Mouse (Mus musculus) left cerebral cortex, adult 8-10 months (tissue): ENCODE data around the gene Hnrnpd. TPM values are rescaled to one million over a fixed set of nuclear protein-coding genes. Genes with fewer than 3 reads are reported as not detected.

ENCODE experiments used
- DNase-seq, 2 experiments: peaks; one replicate each; pipeline ENCODE4 v3.0.0; 2022; ENCODE audit warnings: low spot score in 2 of 2
- total RNA-seq, 4 experiments: library from RNA; stranded (reverse); gene quantifications; 2 replicates each; pipeline ENCODE4 v1.2.4; 2022

Gene Hnrnpd
- 100 to 1,000 TPM; 182 to 239 (median 222) TPM for total RNA-seq

DNA sequence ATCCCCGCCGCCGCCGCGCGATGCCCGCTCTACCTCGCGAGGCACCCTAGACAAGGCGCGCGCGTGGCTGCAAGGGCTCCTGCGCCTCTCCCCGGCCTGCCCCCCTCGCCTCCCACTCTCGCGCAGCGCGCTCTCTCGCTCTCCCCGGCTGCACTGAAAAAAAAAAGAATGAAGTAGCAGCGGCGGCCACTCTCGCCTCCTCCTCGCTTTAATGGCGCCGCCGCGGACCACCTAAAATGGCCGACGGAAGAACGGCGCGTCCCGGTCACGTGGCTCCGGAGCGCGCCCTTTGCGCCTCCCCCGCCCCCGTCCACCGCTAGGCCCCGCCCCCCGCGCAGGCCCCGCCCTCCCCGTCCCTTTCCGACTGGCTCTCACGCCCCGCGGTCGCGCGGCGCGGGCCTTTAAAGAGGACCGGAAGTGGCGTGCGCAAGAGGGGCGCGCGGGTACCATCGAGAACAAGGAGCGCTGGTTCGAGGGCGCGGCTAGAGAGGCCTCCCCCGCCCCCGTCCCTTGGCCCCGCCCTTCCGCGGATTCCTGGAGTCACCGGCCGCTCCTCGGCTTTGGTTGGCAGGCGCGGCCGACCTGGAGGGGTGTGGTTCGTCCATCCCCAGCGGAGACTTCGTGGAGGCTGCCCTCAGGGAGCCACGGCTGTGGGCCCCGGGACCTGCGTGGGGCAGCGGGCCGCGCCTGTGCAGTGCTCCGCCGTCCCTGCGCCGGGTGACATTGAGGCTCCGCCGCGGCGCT lies at the start of gene Hnrnpd, which contains the start of gene 4930524J08Rik:
Gene Hnrnpd (minus strand): TSS at position 240 of the 744 bp plus-strand sequence.
Gene 4930524J08Rik (plus strand): TSS at position 363 of the 744 bp plus-strand sequence.
- peak; percentile 78 to 95 for DNase-seq

- no peak for DNase-seq
Observed at GRCm38 (mm10) chr5:100024868-100025267, 46.1 kb upstream of the Hnrnpd start.

DNA sequence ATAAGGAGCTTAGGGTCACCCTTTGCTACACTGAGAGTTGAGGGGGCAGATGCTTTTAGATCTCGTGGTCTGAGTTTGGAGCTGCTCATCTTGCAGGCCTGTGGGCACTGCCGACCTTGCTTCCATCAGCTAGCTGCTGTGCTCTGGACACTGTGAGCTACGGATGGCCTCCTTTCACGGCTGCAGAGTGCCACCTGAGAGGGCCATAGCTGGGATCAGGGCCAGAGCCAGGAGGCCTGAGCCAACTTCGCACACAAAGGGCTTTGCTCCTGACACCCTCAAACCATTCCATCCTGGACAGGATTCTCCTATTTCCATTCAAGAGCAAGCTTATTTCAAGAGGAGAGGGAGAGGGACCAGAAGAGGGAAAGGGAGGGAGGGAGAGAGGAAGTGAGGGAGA lies 45.7 kb upstream of the Hnrnpd start:
- DNase-seq, result no peak

DNA sequence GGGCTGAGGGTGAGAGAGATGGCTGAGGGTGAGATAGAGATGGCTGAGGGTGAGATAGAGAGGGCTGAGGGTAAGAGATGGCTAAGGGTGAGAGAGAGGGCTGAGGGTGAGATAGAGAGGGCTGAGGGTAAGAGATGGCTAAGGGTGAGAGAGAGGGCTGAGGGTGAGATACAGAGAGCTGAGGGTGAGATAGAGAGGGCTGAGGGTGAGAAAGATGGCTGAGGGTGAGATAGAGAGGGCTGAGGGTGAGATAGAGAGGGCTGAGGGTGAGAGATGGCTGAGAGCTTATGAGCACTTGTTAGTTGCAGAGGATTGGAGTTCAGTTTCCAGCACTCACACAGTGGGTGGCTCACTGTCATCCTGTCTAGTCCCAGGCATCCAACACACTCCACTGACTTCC lies 41.4 kb upstream of the Hnrnpd start:
- no peak for DNase-seq

DNA sequence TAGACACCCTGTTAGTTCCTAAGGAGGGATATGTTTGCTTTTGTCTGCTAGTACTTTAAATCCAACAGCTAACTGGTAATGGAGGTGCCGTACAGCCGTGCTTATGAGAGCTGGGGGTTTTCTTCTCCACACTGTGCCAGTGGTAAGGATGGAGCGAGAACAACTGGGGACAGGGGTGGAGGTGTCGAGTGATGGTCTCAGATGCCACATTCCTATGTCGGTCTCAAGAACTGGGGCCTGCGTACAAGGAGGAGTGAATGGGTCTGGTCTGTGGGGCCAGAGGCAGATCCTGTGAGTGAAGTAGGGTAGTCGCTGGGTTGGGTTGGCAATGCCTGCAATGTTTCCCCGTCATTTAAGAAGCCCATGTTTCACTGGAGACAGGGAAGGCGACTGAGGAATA lies 33.9 kb upstream of the Hnrnpd start:
- DNase-seq, result no peak

- no peak for DNase-seq
Observed at GRCm38 (mm10) chr5:100008485-100008884, 29.7 kb upstream of the Hnrnpd start.

GRCm38 (mm10) chr5:100007040-100007375 lies 28.3 kb upstream of the Hnrnpd start:
- DNase-seq, result no peak

DNA sequence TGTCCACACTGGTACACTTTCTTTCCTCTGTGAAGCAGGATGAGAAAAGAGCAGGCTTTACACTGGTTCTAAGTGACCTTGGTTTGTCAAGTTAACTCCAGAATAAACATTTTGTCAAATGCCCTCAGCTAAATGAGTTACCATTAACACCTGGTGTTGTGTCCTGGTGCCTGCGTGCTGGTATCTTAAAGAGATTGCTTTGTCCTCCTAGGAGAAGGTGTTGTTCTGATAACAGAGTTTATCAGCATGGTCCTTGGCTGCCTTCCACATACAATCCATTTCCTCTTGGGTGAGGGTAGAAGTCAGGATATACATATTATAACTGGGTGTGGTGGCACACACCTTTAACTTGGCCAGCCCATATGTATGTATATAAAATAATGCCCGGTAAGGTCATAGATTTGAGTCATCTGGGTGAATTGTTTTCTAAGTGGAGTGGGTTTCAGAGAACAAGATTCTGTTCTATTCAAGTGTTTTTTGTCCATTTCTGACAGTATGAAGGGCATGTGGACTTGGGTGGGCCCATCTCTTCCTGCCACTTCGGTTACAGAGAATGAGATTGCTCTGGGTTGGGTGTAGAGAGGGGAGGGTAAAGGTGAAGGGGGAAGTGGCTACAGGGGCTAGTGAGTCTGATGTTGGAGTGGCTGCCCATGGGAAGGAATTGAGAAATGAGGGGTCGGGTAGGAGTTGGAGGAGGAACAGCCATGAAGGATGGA lies 27.7 kb upstream of the Hnrnpd start:
- DNase-seq, result no peak

DNA sequence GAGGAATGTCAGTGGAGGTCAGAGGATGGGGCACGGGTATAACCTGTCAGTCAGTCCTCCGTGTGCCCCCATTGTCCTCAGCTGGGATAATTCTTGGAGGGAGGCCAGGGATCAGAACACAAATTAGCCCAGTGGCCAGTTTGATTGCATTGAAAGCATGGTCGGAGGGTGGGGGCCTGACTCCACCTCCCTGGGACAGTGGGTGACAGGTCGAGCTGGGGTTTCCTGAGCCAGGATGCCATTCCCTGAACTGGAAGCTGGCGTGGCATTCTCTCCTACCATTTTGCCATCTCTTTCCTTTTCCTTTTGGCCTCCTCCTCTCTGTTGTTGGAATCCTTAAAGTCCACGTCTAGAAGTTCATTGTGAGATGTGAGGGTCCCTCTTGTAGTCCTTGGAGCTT lies 27.2 kb upstream of the Hnrnpd start:
- no peak for DNase-seq

GRCm38 (mm10) chr5:100005431-100005830 lies 26.7 kb upstream of the Hnrnpd start:
- DNase-seq, result no peak

DNA sequence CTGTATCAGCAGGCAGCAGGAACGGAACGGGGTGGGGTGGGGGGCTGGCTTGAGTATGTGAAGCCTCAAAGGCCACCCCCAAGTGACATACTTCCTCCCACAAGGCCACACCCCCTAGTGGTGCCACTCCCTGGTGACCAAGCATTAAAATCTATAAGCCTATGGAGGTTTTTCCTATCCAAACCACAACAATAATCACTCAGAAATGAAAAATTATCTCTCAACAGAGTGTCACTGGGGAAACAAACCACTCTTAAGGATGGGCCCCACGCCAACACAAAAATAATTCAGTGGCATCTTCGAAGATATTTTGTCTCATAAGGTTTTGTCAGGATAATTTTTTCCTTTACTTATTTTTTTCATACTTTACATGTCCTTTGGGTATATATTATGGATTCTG lies 25.2 kb upstream of the Hnrnpd start:
- DNase-seq, result no peak

DNA sequence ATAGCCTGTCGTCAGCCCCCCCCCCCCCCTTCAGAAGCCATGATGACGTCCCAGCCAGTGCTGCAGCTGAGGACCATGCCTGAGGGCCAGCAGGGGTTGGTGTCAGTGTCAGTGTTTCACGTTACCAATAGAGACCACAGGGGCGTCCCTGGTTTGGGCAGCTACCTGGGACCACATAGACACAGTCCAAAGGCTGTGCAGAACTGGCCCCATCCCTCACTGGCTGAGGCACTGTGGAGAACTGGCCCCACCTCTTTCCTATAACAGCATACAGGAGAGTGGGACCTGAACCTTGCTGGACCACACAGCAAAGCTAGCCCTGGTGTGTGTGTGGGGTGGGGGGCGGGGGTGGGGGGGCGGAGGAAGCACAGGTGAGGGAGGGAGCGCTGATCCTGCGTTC lies 21.8 kb upstream of the Hnrnpd start:
- DNase-seq, result no peak

GRCm38 (mm10) chr5:100000048-100000447 lies 21.3 kb upstream of the Hnrnpd start:
- no peak for DNase-seq

DNA sequence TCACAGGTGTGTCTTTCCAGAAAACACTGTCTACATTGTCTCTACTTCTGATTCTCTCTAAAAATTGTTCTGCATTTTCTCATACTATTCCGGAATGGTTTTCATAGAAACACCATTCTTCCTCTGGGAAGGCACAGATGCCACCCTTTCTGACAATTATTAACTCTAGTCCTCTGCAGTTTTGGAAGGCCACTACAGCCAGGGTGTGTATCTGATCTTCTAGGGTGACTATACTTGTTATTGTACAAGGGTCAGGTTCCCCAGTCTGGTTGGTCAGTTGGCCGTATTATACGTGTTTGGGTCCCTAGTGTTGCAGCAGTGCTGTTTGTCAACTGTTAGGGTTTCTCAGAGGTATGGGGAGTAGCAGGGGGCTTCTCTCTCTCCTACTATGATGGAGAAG lies 15.9 kb upstream of the Hnrnpd start:
- no peak for DNase-seq

GRCm38 (mm10) chr5:99994166-99994565 lies 15.4 kb upstream of the Hnrnpd start:
- no peak for DNase-seq

- no peak for DNase-seq
Observed at GRCm38 (mm10) chr5:99983452-99984061, 4.8 kb upstream of the Hnrnpd start.

GRCm38 (mm10) chr5:99977516-99978301 lies 1.0 kb downstream of the Hnrnpd start:
- DNase-seq, result peak; percentile 19 to 64

GRCm38 (mm10) chr5:99976334-99976955 lies 2.3 kb downstream of the Hnrnpd start:
- no peak for DNase-seq

DNA sequence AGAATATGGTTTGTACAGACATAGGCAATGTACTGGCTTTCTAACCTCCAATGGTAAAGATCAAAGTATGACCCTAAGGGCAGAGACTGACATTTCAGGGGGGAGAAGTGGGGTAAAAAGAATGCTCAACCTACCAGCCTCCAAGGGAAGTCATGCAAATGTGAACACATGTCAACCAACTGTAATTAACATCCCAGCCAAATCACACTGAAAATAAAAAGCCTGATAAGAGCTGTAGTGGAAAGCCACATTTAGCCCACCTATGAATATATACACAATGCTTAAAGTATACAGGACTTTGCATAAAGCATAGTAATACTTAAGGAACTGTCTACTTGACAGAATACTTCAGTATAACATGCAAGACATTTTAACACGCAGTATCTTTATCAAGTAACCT lies 3.0 kb downstream of the Hnrnpd start:
- no peak for DNase-seq

DNA sequence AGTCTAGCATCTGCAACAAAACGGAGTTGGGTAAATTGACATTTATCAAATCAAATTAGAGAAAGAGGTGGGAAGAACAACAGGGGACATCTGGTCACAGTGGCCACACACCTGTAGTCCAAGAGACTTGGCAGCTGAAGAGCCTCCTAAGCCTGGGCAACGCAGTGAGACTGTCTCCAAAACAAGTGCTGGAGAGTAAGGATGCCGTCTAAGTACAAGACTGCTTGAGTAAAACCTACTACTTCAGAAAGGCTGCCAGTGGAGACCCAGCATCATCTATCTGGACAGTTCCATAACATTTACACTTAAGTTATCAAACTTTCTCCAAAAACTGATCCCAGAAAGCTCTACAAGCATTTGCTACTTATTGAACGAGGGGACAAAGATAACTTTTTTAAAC lies 3.7 kb downstream of the Hnrnpd start:
- DNase-seq, result no peak

DNA sequence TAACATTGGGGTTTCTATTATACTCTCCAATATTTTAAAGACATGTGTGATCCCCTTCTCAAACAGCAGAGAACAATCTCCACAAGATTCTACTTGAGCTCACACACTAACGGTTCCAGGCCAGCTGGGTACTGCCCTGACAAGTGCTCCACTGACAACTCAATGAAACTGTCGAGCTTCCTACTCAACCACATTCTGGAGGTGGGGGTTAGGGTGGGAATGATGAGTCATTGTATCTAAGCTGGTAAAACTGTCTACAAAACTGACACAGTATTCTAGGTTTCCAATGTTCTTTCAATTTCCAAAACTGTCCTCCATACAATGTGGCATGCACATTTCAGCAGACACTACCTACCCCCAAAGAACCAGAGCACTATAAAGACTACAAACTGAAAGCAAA lies 4.8 kb downstream of the Hnrnpd start:
- no peak for DNase-seq
